Mouse (Mus musculus): ENCODE data around the gene Lilra5.
"Not testable (repeated sequence)": the region's sequence is repeated elsewhere in the genome, so short reads cannot be mapped to it uniquely, and the experiment has no call there.

Gene Lilra5

GRCm38 (mm10) chr7:4237454-4237853 is at the start of gene Lilra5:
Lilra5 (plus strand) TSS chr7:4237754.
- DNase-seq (ENCODE audit: low spot score): no peak

DNA sequence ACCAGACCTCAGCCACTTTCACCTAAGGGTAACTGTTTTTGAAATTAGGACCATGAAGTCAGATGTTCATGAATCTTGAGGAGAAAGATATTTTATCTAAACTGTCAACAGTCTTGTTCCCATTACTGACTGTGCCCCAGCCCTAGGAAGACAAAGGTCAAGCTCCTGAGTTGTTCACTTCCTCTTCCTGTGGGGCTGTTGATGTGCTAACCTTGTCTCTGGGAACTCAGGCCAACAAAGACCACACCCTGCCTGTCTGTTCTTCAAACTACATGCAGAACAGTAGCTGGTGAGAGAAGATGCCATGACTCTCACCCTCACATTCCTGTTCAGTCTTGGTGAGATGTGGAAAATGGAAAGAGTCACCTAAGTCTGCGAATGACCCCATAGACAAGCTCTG is 30.4 kb upstream of the Lilra5 start:
- no peak for DNase-seq (ENCODE audit: low spot score)

DNA sequence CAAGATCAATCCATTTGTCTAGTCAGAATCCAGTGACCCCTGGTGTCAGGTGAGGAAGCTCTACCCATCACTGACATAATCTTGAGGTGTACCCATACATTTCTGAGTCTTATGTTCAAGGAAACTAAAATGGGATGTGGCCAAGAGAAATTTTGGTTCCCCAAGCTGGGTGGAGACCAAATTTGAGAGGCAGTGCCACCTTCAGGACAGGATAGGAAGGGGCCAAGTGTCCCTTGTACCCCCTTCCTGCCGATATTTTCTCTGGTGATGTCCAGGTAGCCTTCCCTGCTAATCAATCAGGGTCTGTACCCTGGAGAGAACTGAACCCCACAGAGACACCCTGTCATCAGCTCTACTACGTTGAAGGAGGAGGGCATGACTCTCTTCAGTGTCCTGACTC is 28.9 kb upstream of the Lilra5 start:
- DNase-seq (ENCODE audit: low spot score): no peak

- not testable (repeated sequence) for DNase-seq (ENCODE audit: low spot score)
These were observed 24.1 kb upstream of the Lilra5 start for GRCm38 (mm10) chr7:4213436-4213835.

DNA sequence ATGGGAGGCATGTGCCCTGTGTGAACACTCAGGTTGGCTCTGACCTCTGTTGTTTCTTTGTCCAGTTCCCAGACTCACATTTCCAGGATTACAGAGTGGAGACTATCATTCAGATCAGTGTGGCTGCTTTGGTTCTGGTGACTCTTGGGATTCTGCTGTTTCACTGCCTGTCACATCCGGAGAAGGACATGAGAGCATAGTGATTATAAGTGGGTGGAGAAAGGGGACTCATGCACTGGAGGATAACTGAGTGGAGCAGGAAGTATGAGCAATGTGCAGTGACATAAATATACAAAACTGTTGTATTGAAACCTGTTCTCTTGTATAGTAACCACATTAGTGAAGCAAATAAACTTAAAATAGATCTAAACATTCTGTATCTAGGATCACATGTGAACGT is 22.2 kb upstream of the Lilra5 start:
- no peak for DNase-seq (ENCODE audit: low spot score)

- no peak for DNase-seq (ENCODE audit: low spot score)
These were observed 21.7 kb upstream of the Lilra5 start for GRCm38 (mm10) chr7:4215805-4216204.

- DNase-seq (ENCODE audit: low spot score): no peak
These were observed 2.0 kb upstream of the Lilra5 start for GRCm38 (mm10) chr7:4235536-4235935.

DNA sequence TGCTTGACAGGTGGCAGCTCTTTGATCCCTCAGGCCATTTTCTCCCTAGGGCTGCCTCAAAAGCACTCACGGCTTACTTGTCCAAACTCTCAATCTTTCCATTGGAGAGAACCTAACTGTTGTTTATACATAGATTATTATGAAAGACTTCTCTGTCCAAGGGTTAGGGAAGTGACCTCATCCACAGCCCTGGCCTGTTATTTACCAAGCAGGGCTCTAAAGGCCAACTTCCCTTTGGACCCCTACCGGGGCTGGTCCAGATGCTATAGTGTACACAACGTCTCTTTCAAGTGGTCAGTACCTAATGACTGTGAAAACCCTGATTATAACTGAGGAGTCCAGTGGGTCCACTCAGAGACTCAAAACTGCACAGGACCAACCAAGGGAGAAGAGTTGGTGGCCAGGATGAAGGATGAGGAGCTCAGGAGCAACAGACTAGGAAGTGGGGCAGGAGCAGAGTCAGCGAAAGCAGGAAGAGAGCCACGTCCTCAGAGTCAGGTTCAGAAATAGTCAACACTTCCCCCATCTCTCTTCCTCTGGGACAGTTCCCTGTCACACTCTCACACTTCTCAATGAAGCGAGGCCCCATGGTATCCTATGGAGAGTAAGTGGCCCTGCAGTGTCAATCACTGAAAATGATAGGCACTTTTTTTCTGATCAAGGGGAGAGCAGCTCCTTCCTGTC is 1.6 kb downstream of the Lilra5 start:
- peak; percentile 2 for DNase-seq (ENCODE audit: low spot score)

DNA sequence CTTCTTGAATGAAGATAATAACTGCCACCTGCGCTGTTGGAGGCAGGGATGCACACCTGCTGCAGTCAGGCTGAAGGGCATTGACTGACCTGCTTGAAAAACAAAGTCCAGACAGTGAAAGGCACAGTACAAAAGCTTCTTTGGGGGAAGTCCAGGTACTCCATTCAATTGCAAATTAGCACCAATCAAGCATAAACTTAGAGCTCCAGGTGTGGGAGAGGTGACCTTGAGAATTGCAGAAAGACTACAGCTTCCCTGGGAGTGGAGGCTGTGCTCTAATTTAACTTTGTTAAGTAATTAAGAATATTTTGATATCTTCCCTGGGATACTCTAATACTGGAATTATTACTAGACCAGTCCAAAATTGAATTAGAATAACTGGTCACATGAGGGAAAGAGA is 13.7 kb downstream of the Lilra5 start:
- not testable (repeated sequence) for DNase-seq (ENCODE audit: low spot score)

GRCm38 (mm10) chr7:4256060-4256459 is 18.5 kb downstream of the Lilra5 start:
- not testable (repeated sequence) for DNase-seq (ENCODE audit: low spot score)

DNA sequence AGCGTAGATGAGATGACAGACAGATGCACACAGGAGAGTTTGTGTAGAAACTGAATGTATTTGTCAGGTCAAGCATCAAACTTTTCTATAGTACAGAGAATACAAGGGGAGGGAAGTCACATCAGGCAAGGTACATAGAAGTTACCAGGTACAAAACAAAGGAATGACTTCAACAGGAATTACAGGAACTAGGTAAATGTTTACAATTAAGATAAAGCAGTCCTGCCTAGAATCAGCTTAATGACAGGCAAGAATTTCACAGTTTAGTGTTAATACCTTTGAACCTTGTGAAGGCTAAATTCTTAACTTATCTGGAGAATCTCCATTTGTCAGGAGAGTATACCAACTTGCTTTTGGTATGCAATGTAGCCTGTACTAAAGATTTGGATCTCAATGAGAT is 23.0 kb downstream of the Lilra5 start:
- DNase-seq (ENCODE audit: low spot score): not testable (repeated sequence)

DNA sequence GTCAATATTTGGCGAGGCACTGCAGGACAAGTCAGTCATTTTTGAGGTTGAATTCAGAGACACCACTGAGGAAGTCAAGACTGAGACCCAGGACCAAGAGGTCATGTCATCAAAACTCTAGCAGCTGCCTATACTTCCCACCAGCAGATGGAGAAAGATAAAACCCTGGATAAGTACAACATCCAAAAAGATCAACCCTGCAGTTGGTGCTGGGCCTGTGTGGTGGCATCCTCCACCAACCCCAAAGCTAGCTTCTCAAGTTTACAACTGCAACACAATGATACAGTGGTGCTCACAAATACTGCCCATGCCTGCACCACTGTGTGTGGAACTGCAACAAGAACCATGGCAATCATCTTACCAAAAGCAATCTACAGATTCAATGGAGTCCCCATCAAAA is 34.6 kb downstream of the Lilra5 start:
- not testable (repeated sequence) for DNase-seq (ENCODE audit: low spot score)

DNA sequence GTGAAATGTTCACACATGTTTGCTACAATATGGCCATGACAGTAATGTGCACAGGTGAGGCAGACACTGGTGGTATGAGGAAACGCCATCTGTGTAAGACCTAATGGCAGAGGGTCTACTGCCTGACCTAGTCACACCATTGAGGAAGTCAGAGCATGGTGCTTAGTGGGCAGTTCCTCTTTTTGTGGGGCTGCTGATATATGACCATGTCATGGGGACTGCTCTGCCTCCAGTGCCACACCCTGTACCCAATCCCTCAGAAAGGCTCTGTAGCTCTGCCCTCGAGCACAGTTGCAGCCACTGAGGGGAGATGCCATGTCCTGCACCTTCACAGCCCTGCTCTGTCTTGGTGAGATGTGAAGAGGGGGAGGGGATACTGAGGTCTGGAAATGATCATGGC is 36.3 kb downstream of the Lilra5 start:
- DNase-seq (ENCODE audit: low spot score): not testable (repeated sequence)

- not testable (repeated sequence) for DNase-seq (ENCODE audit: low spot score)
These were observed 37.9 kb downstream of the Lilra5 start for GRCm38 (mm10) chr7:4275500-4275899.

- DNase-seq (ENCODE audit: low spot score): no peak
These were observed 55.1 kb downstream of the Lilra5 start for GRCm38 (mm10) chr7:4292638-4293037.
